Mouse (Mus musculus) lung, postnatal 4 days (tissue): ENCODE data around the gene Cln3.

Source experiments
- DNase-seq, 2 experiments: peaks; one replicate each; pipeline ENCODE4 v3.0.0; 2021

Gene Cln3

GRCm38 (mm10) chr7:126585717-126586116 is at the start of gene Cln3:
TSS of gene Cln3 (minus strand) at chr7:126585817.
- DNase-seq: no peak

- no peak for DNase-seq
Observed at GRCm38 (mm10) chr7:126635375-126635774, 49.8 kb upstream of the Cln3 start.

- no peak for DNase-seq
Observed at GRCm38 (mm10) chr7:126632478-126632877, 46.9 kb upstream of the Cln3 start.

- DNase-seq: no peak
Observed at GRCm38 (mm10) chr7:126630824-126631518, 45.4 kb upstream of the Cln3 start, which contains the start of gene Nupr1. TSS of gene Nupr1 (minus strand) at chr7:126630861.

- no peak for DNase-seq
Observed at GRCm38 (mm10) chr7:126629915-126630314, 44.3 kb upstream of the Cln3 start.

GRCm38 (mm10) chr7:126628111-126628510 is 42.5 kb upstream of the Cln3 start:
- peak in 1 of 2 experiments; percentile 51 for DNase-seq

GRCm38 (mm10) chr7:126625807-126626600 is 40.4 kb upstream of the Cln3 start:
- DNase-seq: no peak

GRCm38 (mm10) chr7:126625369-126625768 is 39.8 kb upstream of the Cln3 start:
- peak; percentile 86 to 93 for DNase-seq

- DNase-seq: peak; percentile 39 to 49
Observed at GRCm38 (mm10) chr7:126624774-126625173, 39.2 kb upstream of the Cln3 start.

GRCm38 (mm10) chr7:126623381-126623780 is 37.8 kb upstream of the Cln3 start:
- no peak for DNase-seq

- DNase-seq: peak; percentile 46 to 68
Observed at GRCm38 (mm10) chr7:126621452-126622359, 36.1 kb upstream of the Cln3 start.

- DNase-seq: no peak
Observed at GRCm38 (mm10) chr7:126619559-126620275, 34.1 kb upstream of the Cln3 start.

GRCm38 (mm10) chr7:126616707-126617106 is 31.1 kb upstream of the Cln3 start:
- no peak for DNase-seq

GRCm38 (mm10) chr7:126612736-126613135 is 27.1 kb upstream of the Cln3 start:
- no peak for DNase-seq

- DNase-seq: no peak
Observed at GRCm38 (mm10) chr7:126607796-126608195, 22.2 kb upstream of the Cln3 start.

- DNase-seq: peak; percentile 55 to 70
Observed at GRCm38 (mm10) chr7:126607064-126607463, 21.4 kb upstream of the Cln3 start.

GRCm38 (mm10) chr7:126606611-126607010 is 21.0 kb upstream of the Cln3 start:
- DNase-seq: no peak

- DNase-seq: no peak
Observed at GRCm38 (mm10) chr7:126602650-126603049, 17.0 kb upstream of the Cln3 start.

- no peak for DNase-seq
Observed at GRCm38 (mm10) chr7:126601896-126602295, 16.3 kb upstream of the Cln3 start.

- DNase-seq: no peak
Observed at GRCm38 (mm10) chr7:126598919-126599318, 13.3 kb upstream of the Cln3 start.

GRCm38 (mm10) chr7:126596414-126596813 is 10.8 kb upstream of the Cln3 start:
- no peak for DNase-seq

- DNase-seq: no peak
Observed at GRCm38 (mm10) chr7:126595890-126596289, 10.3 kb upstream of the Cln3 start.
